Mouse (Mus musculus) limb, embryonic 14.5 days (tissue): ENCODE measurements around the gene Eppin. TPM values are rescaled to one million over a fixed set of nuclear protein-coding genes. Genes with fewer than 3 reads are reported as not detected.

Experiments
- ATAC-seq: fragments of 200-750 bp; cut with Nextera tagmentation; 2 replicates; pipeline ENCODE4 v1.8.0; 2017; ENCODE audit warnings: low read depth, moderate number of reproducible peaks, moderate TSS enrichment; ENCODE audit not compliant: low FRiP score
- DNase-seq: peaks from one replicate; pipeline ENCODE4 v3.0.0-alpha.2; 2015; ENCODE audit warnings: low spot score
- H3K27ac ChIP-seq: fragments of 300-500 bp; sonication (generic); replicated peaks from 2 replicates; pipeline ENCODE4 v1.5.1; 2014; ENCODE audit warnings: low read depth, mild to moderate bottlenecking, low read length, moderate library complexity, mixed read lengths
- H3K27me3 ChIP-seq: fragments of 300-500 bp; sonication (generic); 2 replicates; pipeline ENCODE4 v1.6.1; 2014; ENCODE audit warnings: low read length, mixed read lengths; ENCODE audit not compliant: control insufficient read depth, insufficient read depth
- H3K36me3 ChIP-seq: fragments of 300-500 bp; sonication (generic); 2 replicates; pipeline ENCODE4 v1.6.1; 2014; ENCODE audit warnings: mild to moderate bottlenecking, low read length, moderate library complexity, mixed read lengths; ENCODE audit not compliant: control insufficient read depth, insufficient read depth
- H3K4me1 ChIP-seq: fragments of 300-500 bp; sonication (generic); 2 replicates; pipeline ENCODE4 v1.6.1; 2014; ENCODE audit warnings: antibody characterized with exemption, low read length, mixed read lengths; ENCODE audit not compliant: control insufficient read depth, insufficient read depth
- H3K4me2 ChIP-seq: fragments of 300-500 bp; sonication (generic); replicated peaks from 2 replicates; pipeline ENCODE4 v1.6.1; 2014; ENCODE audit warnings: low read depth, mild to moderate bottlenecking, low read length, moderate library complexity; ENCODE audit not compliant: severe bottlenecking
- H3K4me3 ChIP-seq: fragments of 300-500 bp; sonication (generic); replicated peaks from 2 replicates; pipeline ENCODE4 v1.5.1; 2014; ENCODE audit warnings: low read length
- H3K9ac ChIP-seq: fragments of 300-500 bp; sonication (generic); 2 replicates; pipeline ENCODE4 v1.6.1; 2014; ENCODE audit warnings: mild to moderate bottlenecking, low read depth, low read length, moderate library complexity; ENCODE audit not compliant: severe bottlenecking
- H3K9me3 ChIP-seq: fragments of 300-500 bp; sonication (generic); 2 replicates; pipeline ENCODE4 v1.6.1; 2016; ENCODE audit warnings: low read length; ENCODE audit not compliant: control insufficient read depth
- POLR2A ChIP-seq: fragments of 200-500 bp; IDR thresholded peaks from 2 replicates; pipeline ENCODE4 v1.8.0; 2012; ENCODE audit warnings: inconsistent platforms, mild to moderate bottlenecking, moderate library complexity, borderline replicate concordance; ENCODE audit not compliant: insufficient read depth, insufficient read length; ENCODE audit errors: extremely low read depth
- WGBS: fragments of 180-500 bp; shearing (Covaris S2); extraction: QIAGEN DNeasy Blood & Tissue Kit; methylation state at CpG from one replicate; pipeline ENCODE4 v1.1.7; 2014; 5-methylcytosine and 5-hydroxymethylcytosine counted together
- polyA plus RNA-seq, 2 experiments: library from polyadenylated mRNA; depleted of rRNA in 1 of 2; stranded (reverse) in 1 of 2; unstranded in 1 of 2; fragments of >200 nt; fragmentation: Nextera tagmentation in 1 of 2; extraction: Ambion mirVana in 1 of 2; gene quantifications; 2 replicates each; pipeline versions ENCODE4 v1.2.1 to v1.2.3; 2012 to 2014

Eppin gene
- polyA plus RNA-seq, 2 experiments, result not detected

DNA sequence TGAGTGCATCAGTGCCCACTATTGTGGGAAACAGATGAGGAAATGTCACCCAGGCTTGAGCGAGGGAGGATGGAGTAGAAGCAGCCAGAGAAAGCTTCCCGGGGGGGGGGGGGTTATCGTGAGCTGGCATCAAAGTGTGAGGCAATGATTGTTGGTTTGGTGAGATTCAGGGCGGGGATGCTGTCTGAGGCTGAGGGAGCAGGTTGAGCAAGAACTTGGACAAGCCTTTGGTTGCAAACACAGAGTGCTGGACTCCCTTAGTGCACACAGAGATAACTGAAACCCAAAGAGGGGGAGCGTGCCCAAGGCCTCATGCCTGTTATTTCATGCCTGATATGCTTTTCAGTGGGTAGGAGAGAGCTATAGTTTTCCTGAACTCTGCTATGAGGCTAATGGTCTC is 25.9 kb downstream of the Eppin start:
- 91% methylated on average over 5 of the region's 5 CpGs for WGBS

DNA sequence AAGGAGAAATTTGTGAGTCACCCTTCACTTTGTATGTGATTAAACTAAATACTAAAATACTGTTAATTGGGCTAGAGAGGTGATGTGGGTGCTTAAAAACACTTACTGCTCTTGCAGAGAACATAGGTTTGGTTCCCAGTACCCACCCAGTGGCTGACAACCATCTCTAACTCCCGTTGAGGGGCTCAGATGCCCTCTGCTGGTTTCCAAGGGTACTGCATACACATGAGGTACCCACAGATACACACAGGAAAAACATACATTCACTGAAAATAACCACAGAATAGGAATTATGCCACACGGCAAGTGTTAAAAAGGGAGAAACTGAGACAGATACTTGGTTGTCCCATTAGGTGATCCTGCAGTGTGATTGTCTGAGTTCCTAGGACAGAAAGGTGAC is 26.4 kb downstream of the Eppin start:
- no peaks in the 10 kb centered on the region for H3K9me3 ChIP-seq
- no peak for TF ChIP-seq POLR2A
- H3K4me3 ChIP-seq, result no peak overlapping the region
- DNase-seq (no peak), ATAC-seq (no peak)
- H3K9ac ChIP-seq, result no peak overlapping the region
- peaks cover 9% of the 10 kb centered on the region for H3K4me1 ChIP-seq
- no peak overlapping the region for H3K27ac ChIP-seq
- no peak overlapping the region for H3K4me2 ChIP-seq
- WGBS, result 92% methylated on average over 2 of the region's 2 CpGs
- H3K27me3 ChIP-seq, result no peaks in the 10 kb centered on the region
- H3K36me3 ChIP-seq, result no peaks in the 10 kb centered on the region

More for the DNA sequence above, 25.9 kb downstream of the Eppin start:
- Histone ChIP-seq H3K27me3 (no peaks in the 10 kb centered on the region), H3K36me3 (no peaks in the 10 kb centered on the region), H3K9ac (no peak overlapping the region), H3K4me2 (no peak overlapping the region), H3K9me3 (no peaks in the 10 kb centered on the region), H3K4me1 (peaks cover 7% of the 10 kb centered on the region), H3K4me3 (no peak overlapping the region), H3K27ac (no peak overlapping the region)
- no peak for TF ChIP-seq POLR2A
- ATAC-seq (no peak), DNase-seq (no peak)

DNA sequence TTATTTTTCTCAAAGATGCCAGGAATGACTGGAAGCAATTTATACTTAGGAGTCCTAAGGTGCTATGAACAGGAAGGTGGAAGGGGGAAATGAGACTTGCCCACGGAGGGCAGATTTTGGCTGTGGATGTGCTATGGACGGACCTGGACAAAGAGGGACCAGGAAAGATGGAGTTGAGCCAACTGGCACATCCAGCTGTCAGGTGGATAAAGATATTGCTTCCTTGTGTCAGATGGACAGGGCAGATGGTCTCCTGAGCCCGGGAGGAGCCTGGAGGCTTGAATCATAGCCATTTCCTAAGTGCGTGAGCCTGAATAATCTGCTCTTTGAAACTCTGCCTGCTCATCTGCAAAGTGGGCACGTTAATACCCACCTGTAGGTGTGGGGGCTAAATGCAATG is 29.0 kb downstream of the Eppin start:
- H3K9me3 ChIP-seq, result no peaks in the 10 kb centered on the region
- no peak for ATAC-seq
- H3K4me1 ChIP-seq, result peaks cover 9% of the 10 kb centered on the region
- WGBS, result 78% methylated on average over 5 of the region's 5 CpGs
- no peaks in the 10 kb centered on the region for H3K36me3 ChIP-seq
- H3K27me3 ChIP-seq, result no peaks in the 10 kb centered on the region
- peak overlapping the region; percentile 74 for H3K9ac ChIP-seq
- no peak for DNase-seq
- no peak for TF ChIP-seq POLR2A
- H3K4me3 ChIP-seq, result no peak overlapping the region
- peak overlapping the region; percentile 96; the same call in 1 of the 2 replicates for H3K4me2 ChIP-seq
- no peak overlapping the region for H3K27ac ChIP-seq

DNA sequence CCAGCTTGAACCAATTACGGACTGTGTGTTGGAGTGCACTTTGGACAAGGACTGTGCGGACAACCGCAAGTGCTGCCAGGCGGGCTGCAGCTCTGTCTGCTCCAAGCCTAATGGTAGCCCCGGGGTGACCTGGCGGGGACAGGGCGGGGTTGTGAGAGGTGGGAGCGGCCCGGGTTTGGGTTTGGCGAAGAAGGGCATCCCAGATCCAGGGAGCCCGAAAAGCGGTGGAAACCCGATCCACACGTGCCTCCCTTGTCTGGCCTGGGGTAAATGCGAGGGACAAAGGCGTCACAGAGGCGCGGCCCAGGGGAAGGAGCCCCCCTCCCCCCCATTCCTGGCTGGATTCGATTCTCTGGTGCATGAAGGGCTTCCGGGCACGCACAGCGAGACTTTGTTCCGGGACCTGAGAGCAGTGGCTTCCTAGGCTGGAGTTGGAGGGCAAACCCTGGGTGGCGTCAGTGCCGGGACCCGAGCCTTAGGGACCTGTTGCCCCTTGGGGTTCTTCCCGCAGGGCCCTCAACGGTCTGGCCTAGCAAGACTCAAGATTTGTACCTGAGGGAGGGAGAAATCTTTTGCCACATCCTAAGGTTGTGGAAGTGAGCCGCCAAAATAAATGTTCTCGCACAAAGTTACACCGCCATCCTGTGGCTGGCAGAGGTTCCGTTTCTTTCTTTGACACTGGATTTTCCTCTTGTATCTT is 29.9 kb downstream of the Eppin start:
- peak; percentile 11; the same call in 1 of the 2 replicates for TF ChIP-seq POLR2A
- H3K27ac ChIP-seq, result peak overlapping the region; percentile 38; the same call in 1 of the 2 replicates

DNA sequence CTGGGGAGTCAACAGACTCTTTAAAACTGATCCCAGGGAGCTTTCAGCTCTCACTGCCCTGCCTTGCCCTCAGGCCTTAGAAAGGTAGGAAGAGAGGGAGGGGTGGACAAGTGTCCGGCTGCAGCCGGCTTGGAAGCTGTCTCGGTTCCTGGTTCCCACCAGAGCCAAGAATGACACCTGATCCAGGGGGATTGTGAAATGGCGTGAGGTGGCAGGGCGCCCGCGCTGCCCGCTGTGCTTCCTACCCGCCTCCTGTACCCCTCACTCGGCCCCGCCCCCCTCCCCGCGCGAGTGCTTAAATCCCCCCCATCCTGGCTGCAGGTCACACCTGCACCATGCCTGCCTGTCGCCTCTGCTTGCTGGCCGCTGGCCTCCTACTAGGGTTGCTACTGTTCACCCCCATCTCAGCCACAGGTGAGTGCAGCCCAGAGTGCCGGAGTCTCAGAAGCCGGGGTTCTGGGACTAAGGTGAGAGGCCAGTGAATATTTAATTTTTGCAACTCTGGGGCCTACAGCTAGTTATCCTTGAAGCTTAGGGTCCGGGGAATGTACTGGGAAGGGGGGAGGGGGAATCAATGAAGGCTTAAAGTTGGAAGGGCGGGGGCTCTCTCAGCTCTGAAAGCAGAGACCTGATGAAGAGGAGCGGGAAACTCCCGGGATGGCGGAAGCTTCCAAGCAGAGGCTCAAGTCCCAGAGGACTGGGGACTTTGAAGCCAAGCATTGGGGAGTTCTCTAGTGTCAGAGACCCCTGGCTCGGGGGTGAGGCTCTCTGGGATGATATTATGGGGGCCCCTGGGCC is 30.8 kb downstream of the Eppin start, which contains the start of gene Wfdc2:
Wfdc2 (plus strand) TSS at position 23 of the 798 bp plus-strand sequence.
- no peak for DNase-seq
- Histone ChIP-seq H3K4me1 (peaks cover 9% of the 10 kb centered on the region), H3K4me3 (peak within 1 kb of the TSS; percentile 44), H3K9me3 (no peaks in the 10 kb centered on the region), H3K36me3 (no peaks in the 10 kb centered on the region), H3K9ac (peak within 1 kb of the TSS; percentile 74), H3K4me2 (peak within 1 kb of the TSS; percentile 96), H3K27ac (0 out of 2 replicates have a peak within 1 kb of the TSS, but pooled peaks have one; percentile 38), H3K27me3 (no peaks in the 10 kb centered on the region)
- no peak for TF ChIP-seq POLR2A
- WGBS, result 6% methylated on average over 24 of the region's 24 CpGs
- no peak for ATAC-seq

More for the DNA sequence above, 29.9 kb downstream of the Eppin start:
- H3K4me3 ChIP-seq, result peak overlapping the region; percentile 44
- WGBS, result 1% methylated on average over 32 of the region's 32 CpGs
- no peaks in the 10 kb centered on the region for H3K27me3 ChIP-seq
- peak overlapping the region; percentile 96 for H3K4me2 ChIP-seq
- H3K36me3 ChIP-seq, result no peaks in the 10 kb centered on the region
- ATAC-seq (peak; percentile 70), DNase-seq (peak; percentile 71)
- no peaks in the 10 kb centered on the region for H3K9me3 ChIP-seq
- peak overlapping the region; percentile 74 for H3K9ac ChIP-seq
- peaks cover 9% of the 10 kb centered on the region for H3K4me1 ChIP-seq
